Mouse (Mus musculus): ENCODE results near the gene Gramd2. TPM values are rescaled to one million over a fixed set of nuclear protein-coding genes. Genes with fewer than 3 reads are reported as not detected.
A peak's percentile ranks its signal among the peaks of the same experiment; 100 is the strongest.

The Gramd2 gene
- polyA plus RNA-seq, 1 experiment from 2014 or later = 0.40 TPM

GRCm38 (mm10) chr9:59706850-59707825 is 27.2 kb downstream of the Gramd2 start:
- no peaks in the 10 kb centered on the region for H3K9me3 ChIP-seq
- no peaks in the 10 kb centered on the region for H3K36me3 ChIP-seq (replicated peaks)
- H3K27ac ChIP-seq = no peak overlapping the region
- H3K4me1 ChIP-seq = no peaks in the 10 kb centered on the region
- H3K4me3 ChIP-seq (replicated peaks) = no peak overlapping the region
- H3K4me2 ChIP-seq = no peak overlapping the region
- H3K9ac ChIP-seq = no peak overlapping the region
- no peak for ATAC-seq (ENCODE audit: low FRiP score)
- no peaks in the 10 kb centered on the region for H3K27me3 ChIP-seq
- WGBS = 72% methylated on average over 10 of the region's 10 CpGs

- Histone ChIP-seq H3K27me3 (no peaks in the 10 kb centered on the region), H3K4me2 (no peak overlapping the region), H3K4me1 (no peaks in the 10 kb centered on the region), H3K36me3 (replicated peaks) (no peaks in the 10 kb centered on the region), H3K9me3 (no peaks in the 10 kb centered on the region), H3K27ac (no peak overlapping the region), H3K4me3 (replicated peaks) (no peak overlapping the region), H3K9ac (no peak overlapping the region)
- ATAC-seq (ENCODE audit: low FRiP score) = no peak
- WGBS = 79% methylated on average over 3 of the region's 3 CpGs
Measured at GRCm38 (mm10) chr9:59709225-59709624, 29.3 kb downstream of the Gramd2 start.

- no peaks in the 10 kb centered on the region for H3K36me3 ChIP-seq (replicated peaks)
- H3K4me3 ChIP-seq (replicated peaks) = no peak overlapping the region
- H3K27ac ChIP-seq = no peak overlapping the region
- no peak for ATAC-seq (ENCODE audit: low FRiP score)
- WGBS = 78% methylated on average over 7 of the region's 7 CpGs
- no peaks in the 10 kb centered on the region for H3K27me3 ChIP-seq
- no peak overlapping the region for H3K9ac ChIP-seq
- H3K4me1 ChIP-seq = no peaks in the 10 kb centered on the region
- no peak overlapping the region for H3K4me2 ChIP-seq
- no peaks in the 10 kb centered on the region for H3K9me3 ChIP-seq
Measured at GRCm38 (mm10) chr9:59716275-59716898, 36.4 kb downstream of the Gramd2 start.

GRCm38 (mm10) chr9:59718237-59718636 is 38.3 kb downstream of the Gramd2 start:
- Histone ChIP-seq H3K27ac (no peak overlapping the region), H3K4me1 (peaks cover under 1% of the 10 kb centered on the region; the same call in 1 of the 2 replicates), H3K36me3 (replicated peaks) (no peaks in the 10 kb centered on the region), H3K4me2 (no peak overlapping the region), H3K4me3 (replicated peaks) (no peak overlapping the region), H3K9ac (no peak overlapping the region), H3K9me3 (no peaks in the 10 kb centered on the region), H3K27me3 (peaks cover 4% of the 10 kb centered on the region; the same call in 1 of the 2 replicates)
- ATAC-seq (ENCODE audit: low FRiP score) = no peak
- 88% methylated on average over 4 of the region's 4 CpGs for WGBS

- H3K9ac ChIP-seq = no peak overlapping the region
- peaks cover 4% of the 10 kb centered on the region; the same call in 1 of the 2 replicates for H3K27me3 ChIP-seq
- peaks cover 14% of the 10 kb centered on the region; the same call in 1 of the 2 replicates for H3K4me1 ChIP-seq
- no peak for ATAC-seq (ENCODE audit: low FRiP score)
- H3K9me3 ChIP-seq = no peaks in the 10 kb centered on the region
- no peak overlapping the region for H3K4me2 ChIP-seq
- 88% methylated on average over 5 of the region's 5 CpGs for WGBS
- no peak overlapping the region for H3K4me3 ChIP-seq (replicated peaks)
- H3K27ac ChIP-seq = no peak overlapping the region
- no peaks in the 10 kb centered on the region for H3K36me3 ChIP-seq (replicated peaks)
Measured at GRCm38 (mm10) chr9:59721144-59721543, 41.2 kb downstream of the Gramd2 start.

GRCm38 (mm10) chr9:59723096-59723657 is 43.2 kb downstream of the Gramd2 start:
- no peaks in the 10 kb centered on the region for H3K9me3 ChIP-seq
- H3K9ac ChIP-seq = peak overlapping the region; percentile 42; the same call in 1 of the 2 replicates
- ATAC-seq (ENCODE audit: low FRiP score) = peak; percentile 30; the same call in 1 of the 2 replicates
- H3K36me3 ChIP-seq (replicated peaks) = no peaks in the 10 kb centered on the region
- H3K4me2 ChIP-seq = peak overlapping the region; percentile 28
- H3K27me3 ChIP-seq = peaks cover 4% of the 10 kb centered on the region; the same call in 1 of the 2 replicates
- no peak overlapping the region for H3K4me3 ChIP-seq (replicated peaks)
- H3K4me1 ChIP-seq = peaks cover 14% of the 10 kb centered on the region; the same call in 1 of the 2 replicates
- WGBS = 20% methylated on average over 10 of the region's 10 CpGs
- H3K27ac ChIP-seq = peak overlapping the region; percentile 59; the same call in 1 of the 2 replicates

GRCm38 (mm10) chr9:59723791-59724442 is 44.0 kb downstream of the Gramd2 start:
- H3K27me3 ChIP-seq = peaks cover 4% of the 10 kb centered on the region; the same call in 1 of the 2 replicates
- H3K4me2 ChIP-seq = peak overlapping the region; percentile 2; the same call in 1 of the 2 replicates
- no peak overlapping the region for H3K4me3 ChIP-seq (replicated peaks)
- H3K36me3 ChIP-seq (replicated peaks) = no peaks in the 10 kb centered on the region
- ATAC-seq (ENCODE audit: low FRiP score) = no peak
- H3K9me3 ChIP-seq = no peaks in the 10 kb centered on the region
- H3K27ac ChIP-seq = peak overlapping the region; percentile 59; the same call in 1 of the 2 replicates
- H3K4me1 ChIP-seq = peaks cover 14% of the 10 kb centered on the region; the same call in 1 of the 2 replicates
- WGBS = 61% methylated on average over 8 of the region's 8 CpGs
- no peak overlapping the region for H3K9ac ChIP-seq

- H3K27me3 ChIP-seq = peaks cover 4% of the 10 kb centered on the region; the same call in 1 of the 2 replicates
- H3K27ac ChIP-seq = no peak overlapping the region
- H3K4me3 ChIP-seq (replicated peaks) = no peak overlapping the region
- H3K9ac ChIP-seq = no peak overlapping the region
- H3K4me2 ChIP-seq = no peak overlapping the region
- H3K4me1 ChIP-seq = peaks cover 14% of the 10 kb centered on the region; the same call in 1 of the 2 replicates
- WGBS = 88% methylated on average over 10 of the region's 10 CpGs
- H3K36me3 ChIP-seq (replicated peaks) = no peaks in the 10 kb centered on the region
- no peak for ATAC-seq (ENCODE audit: low FRiP score)
- no peaks in the 10 kb centered on the region for H3K9me3 ChIP-seq
Measured at GRCm38 (mm10) chr9:59725515-59725914, 45.6 kb downstream of the Gramd2 start.

- Histone ChIP-seq H3K27me3 (no peaks in the 10 kb centered on the region), H3K9ac (no peak overlapping the region), H3K4me1 (peaks cover 14% of the 10 kb centered on the region; the same call in 1 of the 2 replicates), H3K36me3 (replicated peaks) (no peaks in the 10 kb centered on the region), H3K27ac (no peak overlapping the region), H3K4me2 (no peak overlapping the region), H3K4me3 (replicated peaks) (no peak overlapping the region), H3K9me3 (no peaks in the 10 kb centered on the region)
- WGBS = 85% methylated on average over 11 of the region's 11 CpGs
- ATAC-seq (ENCODE audit: low FRiP score) = no peak
Measured at GRCm38 (mm10) chr9:59727569-59728286, 47.8 kb downstream of the Gramd2 start.

- H3K4me2 ChIP-seq = no peak overlapping the region
- H3K27ac ChIP-seq = no peak overlapping the region
- no peak for ATAC-seq (ENCODE audit: low FRiP score)
- no peaks in the 10 kb centered on the region for H3K27me3 ChIP-seq
- no peaks in the 10 kb centered on the region for H3K9me3 ChIP-seq
- no peak overlapping the region for H3K4me3 ChIP-seq (replicated peaks)
- 89% methylated on average over 5 of the region's 5 CpGs for WGBS
- no peaks in the 10 kb centered on the region for H3K4me1 ChIP-seq
- no peak overlapping the region for H3K9ac ChIP-seq
- H3K36me3 ChIP-seq (replicated peaks) = no peaks in the 10 kb centered on the region
Measured at GRCm38 (mm10) chr9:59731136-59731535, 51.2 kb downstream of the Gramd2 start.

GRCm38 (mm10) chr9:59733075-59733474 is 53.1 kb downstream of the Gramd2 start:
- H3K4me2 ChIP-seq = no peak overlapping the region
- no peak for ATAC-seq (ENCODE audit: low FRiP score)
- H3K9me3 ChIP-seq = no peaks in the 10 kb centered on the region
- no peaks in the 10 kb centered on the region for H3K4me1 ChIP-seq
- 77% methylated on average over 6 of the region's 6 CpGs for WGBS
- no peak overlapping the region for H3K9ac ChIP-seq
- H3K27me3 ChIP-seq = no peaks in the 10 kb centered on the region
- H3K4me3 ChIP-seq (replicated peaks) = no peak overlapping the region
- H3K27ac ChIP-seq = no peak overlapping the region
- H3K36me3 ChIP-seq (replicated peaks) = no peaks in the 10 kb centered on the region

Measured in forebrain, embryonic 12.5 days (tissue).